Mouse (Mus musculus) bone marrow, adult 2 months (tissue): ENCODE measurements around the gene Exoc3l2. TPM values are rescaled to one million over a fixed set of nuclear protein-coding genes. Genes with fewer than 3 reads are reported as not detected.
A peak's percentile ranks its signal among the peaks of the same experiment; 100 is the strongest.

ENCODE experiments used
- H3K27ac ChIP-seq: fragments of 200-500 bp; 2 replicates; pipeline ENCODE4 v1.5.1; 2012; ENCODE audit warnings: low read depth, mild to moderate bottlenecking, control low read depth, inconsistent platforms, low read length; ENCODE audit not compliant: control insufficient read depth, poor library complexity, insufficient read depth
- H3K4me1 ChIP-seq: fragments of 200-500 bp; 2 replicates; pipeline ENCODE4 v1.6.1; 2011; ENCODE audit warnings: low read length; ENCODE audit not compliant: control insufficient read depth, insufficient read depth
- H3K4me3 ChIP-seq: fragments of 200-500 bp; replicated peaks from 2 replicates; pipeline ENCODE3; 2011; ENCODE audit warnings: mild to moderate bottlenecking, low read depth, low read length, control low read depth; ENCODE audit not compliant: control insufficient read depth
- CTCF ChIP-seq: fragments of 200-500 bp; IDR thresholded peaks from 2 replicates; pipeline ENCODE4 v1.5.1; 2011; ENCODE audit warnings: low read length, control low read depth; ENCODE audit not compliant: control insufficient read depth, insufficient read depth
- POLR2A ChIP-seq: fragments of 200-500 bp; IDR thresholded peaks from 2 replicates; pipeline ENCODE4 v1.6.1; 2011; ENCODE audit warnings: low read depth, mild to moderate bottlenecking, control low read depth, low read length, borderline replicate concordance; ENCODE audit not compliant: control insufficient read depth
- WGBS: fragments of 180-500 bp; shearing (Covaris S2); methylation state at CpG from one replicate; pipeline ENCODE4 v1.1.7; 2018; 5-methylcytosine and 5-hydroxymethylcytosine counted together
- polyA plus RNA-seq: library from polyadenylated mRNA; stranded (reverse); fragments of >200 nt; gene quantifications from 2 replicates; pipeline ENCODE4 v1.2.4, GENCODE M21; 2011; ENCODE audit warnings: low replicate concordance; ENCODE audit not compliant: missing spikeins, insufficient read depth, insufficient read length

The Exoc3l2 gene
- polyA plus RNA-seq, 1 experiment, result 10.3 TPM

DNA sequence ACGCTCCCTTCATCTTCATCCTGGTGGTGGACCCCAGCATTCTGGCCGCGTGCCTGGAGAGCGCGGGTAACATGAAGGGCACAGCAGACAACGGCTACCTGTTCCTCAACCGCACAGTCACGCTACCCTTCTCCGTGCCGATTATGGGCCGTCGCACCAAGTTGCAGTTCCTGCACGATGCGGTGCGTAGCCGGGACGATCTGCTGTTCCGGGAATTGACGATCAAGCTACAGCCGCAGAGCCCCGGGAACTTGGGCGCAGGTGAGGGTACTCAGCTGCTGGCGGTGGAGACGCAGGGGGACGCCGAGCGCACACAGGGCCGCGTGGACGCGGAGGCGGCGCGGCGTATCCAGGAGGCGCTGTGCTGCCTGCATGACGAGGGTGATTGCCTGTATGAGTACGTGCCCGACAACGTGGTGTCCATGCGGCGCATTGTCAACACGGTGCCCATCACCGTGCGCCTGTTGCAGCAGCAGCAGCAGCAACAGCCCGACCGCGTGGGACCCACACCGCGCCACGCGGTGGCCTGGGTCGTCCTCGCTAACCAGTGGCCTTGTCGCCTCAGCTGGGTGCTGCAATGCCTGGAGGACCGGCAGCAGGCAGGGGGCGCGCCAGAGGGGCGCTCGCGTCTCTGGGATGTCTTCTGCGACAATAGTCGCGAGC lies 60.8 kb downstream of the Exoc3l2 start:
- H3K4me3 ChIP-seq, result peak overlapping the region; percentile 1
- H3K27ac ChIP-seq, result no peak overlapping the region
- H3K4me1 ChIP-seq, result no peaks in the 10 kb centered on the region; the same call in 1 of the 2 replicates
- peak; percentile 5; the same call in 1 of the 2 replicates for TF ChIP-seq POLR2A
- peak; percentile 30; the same call in 1 of the 2 replicates for TF ChIP-seq CTCF
- WGBS, result under 1% methylated on average over 64 of the region's 64 CpGs

DNA sequence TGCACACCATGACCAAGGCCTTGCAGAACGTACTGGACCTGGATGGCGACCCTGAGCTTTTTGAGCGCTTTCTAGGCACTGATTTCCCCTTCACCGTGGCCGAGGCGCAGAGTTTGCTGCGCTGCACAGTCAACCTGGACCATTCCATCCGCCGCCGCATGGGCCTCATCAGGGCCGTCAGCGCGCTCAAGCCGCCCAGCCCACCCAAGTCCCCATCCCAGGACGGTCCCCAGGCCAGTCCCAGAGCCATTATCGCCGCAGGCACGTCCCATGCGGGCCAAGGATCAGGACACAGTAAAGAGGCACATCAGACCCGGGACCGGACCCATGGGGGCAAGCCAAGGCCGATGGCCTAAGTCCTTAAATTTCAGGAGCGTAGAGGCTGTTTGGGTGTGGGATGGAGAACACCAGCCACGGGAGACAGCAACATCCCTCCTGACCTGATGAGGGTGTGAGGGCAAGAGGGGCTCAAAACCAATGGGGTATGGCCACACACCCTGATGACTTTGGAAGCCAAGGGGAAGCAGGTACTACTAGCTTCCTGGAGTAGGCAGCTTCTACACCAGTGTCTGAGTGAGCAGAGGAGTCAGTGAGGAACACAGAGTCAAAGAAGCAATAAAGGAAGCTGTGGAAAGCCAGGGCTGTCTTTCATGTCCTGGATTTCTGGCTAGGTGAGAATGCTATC lies 61.4 kb downstream of the Exoc3l2 start:
- Histone ChIP-seq H3K27ac (no peak overlapping the region), H3K4me1 (no peaks in the 10 kb centered on the region; the same call in 1 of the 2 replicates), H3K4me3 (no peak overlapping the region)
- WGBS, result 35% methylated on average over 24 of the region's 24 CpGs
- TF ChIP-seq CTCF (no peak), POLR2A (no peak)

DNA sequence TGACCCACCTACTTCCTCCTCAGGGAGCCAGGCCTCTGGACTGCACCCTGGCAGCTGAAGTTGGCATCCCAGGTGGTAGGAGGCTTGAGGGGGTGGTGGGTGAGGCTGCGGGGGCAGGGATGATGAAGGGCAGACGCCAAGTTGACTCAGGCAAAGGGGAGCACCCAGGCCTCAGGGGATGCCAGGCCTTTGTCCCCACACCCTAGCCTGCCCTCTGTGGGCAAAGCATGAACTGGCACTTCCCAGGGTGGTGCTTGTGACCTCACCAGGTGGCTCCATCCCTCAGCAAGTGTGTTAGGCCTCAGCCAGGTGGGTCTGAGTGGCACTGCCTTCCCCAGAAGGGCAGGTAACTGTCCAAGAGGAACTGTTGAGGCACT lies 62.0 kb downstream of the Exoc3l2 start:
- Histone ChIP-seq H3K4me3 (no peak overlapping the region), H3K4me1 (no peaks in the 10 kb centered on the region; the same call in 1 of the 2 replicates), H3K27ac (no peak overlapping the region)
- TF ChIP-seq CTCF (no peak), POLR2A (no peak)
- WGBS, result 66% methylated on average over 2 of the region's 2 CpGs

DNA sequence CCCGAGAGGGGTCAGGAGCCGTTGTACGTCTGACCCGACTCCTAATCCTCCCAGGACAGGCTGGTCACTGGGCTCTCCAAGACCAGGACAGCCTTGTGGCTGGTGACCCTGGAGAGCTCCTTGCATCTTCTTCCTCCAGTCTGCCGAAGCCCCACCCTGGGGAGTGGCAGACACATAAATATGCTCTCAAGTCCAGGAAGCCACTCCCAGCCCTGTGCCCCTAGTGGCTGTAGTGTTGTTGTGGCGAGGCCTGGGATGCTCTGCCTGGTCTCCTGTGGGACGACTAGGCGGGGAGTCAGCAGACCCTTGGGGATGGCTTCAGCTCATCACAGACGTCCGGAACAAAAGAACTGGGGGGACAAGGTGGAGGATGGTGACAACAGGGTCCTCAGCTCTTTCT lies 67.9 kb downstream of the Exoc3l2 start:
- TF ChIP-seq CTCF, result no peak
- no peak for TF ChIP-seq POLR2A
- no peaks in the 10 kb centered on the region for H3K4me1 ChIP-seq
- H3K27ac ChIP-seq, result no peak overlapping the region
- WGBS, result 83% methylated on average over 10 of the region's 10 CpGs
- H3K4me3 ChIP-seq, result no peak overlapping the region

- H3K27ac ChIP-seq, result no peak overlapping the region
- no peak for TF ChIP-seq POLR2A
- no peak for TF ChIP-seq CTCF
- 90% methylated on average over 14 of the region's 14 CpGs for WGBS
- H3K4me3 ChIP-seq, result no peak overlapping the region
- H3K4me1 ChIP-seq, result no peaks in the 10 kb centered on the region
These were observed 69.1 kb downstream of the Exoc3l2 start for GRCm38 (mm10) chr7:19532240-19532639.

DNA sequence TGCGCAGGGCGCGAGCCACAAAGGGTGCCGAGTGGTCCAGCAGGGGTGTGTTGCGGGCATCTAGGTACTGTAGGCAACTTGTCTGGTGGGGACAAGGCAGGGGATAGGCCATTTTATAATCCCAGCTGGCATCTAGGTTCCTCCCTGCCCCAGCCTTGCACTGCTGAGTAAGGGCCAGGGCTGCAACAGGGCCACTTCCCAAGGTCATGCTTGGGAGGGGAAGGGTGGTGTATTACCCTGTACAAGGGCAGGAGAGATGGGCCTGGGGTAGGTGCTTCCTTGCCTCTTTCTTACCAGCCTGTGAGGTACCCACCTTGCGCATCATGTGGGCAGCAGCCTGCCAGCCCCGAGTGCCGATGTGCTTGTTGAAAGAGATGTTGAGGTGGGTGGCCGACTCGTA lies 71.5 kb downstream of the Exoc3l2 start:
- no peak for TF ChIP-seq POLR2A
- TF ChIP-seq CTCF, result no peak
- no peak overlapping the region for H3K27ac ChIP-seq
- no peak overlapping the region for H3K4me3 ChIP-seq
- WGBS, result 97% methylated on average over 10 of the region's 10 CpGs
- H3K4me1 ChIP-seq, result no peaks in the 10 kb centered on the region

- TF ChIP-seq CTCF, result no peak
- no peak for TF ChIP-seq POLR2A
- WGBS, result 77% methylated on average over 2 of the region's 2 CpGs
- H3K4me1 ChIP-seq, result no peaks in the 10 kb centered on the region
- no peak overlapping the region for H3K27ac ChIP-seq
- H3K4me3 ChIP-seq, result no peak overlapping the region
These were observed 77.8 kb downstream of the Exoc3l2 start for GRCm38 (mm10) chr7:19540771-19541566.

GRCm38 (mm10) chr7:19541681-19542154 lies 78.6 kb downstream of the Exoc3l2 start:
- WGBS, result 90% methylated on average over 7 of the region's 7 CpGs
- Histone ChIP-seq H3K4me3 (no peak overlapping the region), H3K4me1 (no peaks in the 10 kb centered on the region), H3K27ac (no peak overlapping the region)
- TF ChIP-seq POLR2A, result no peak
